Mouse (Mus musculus) MEL (cell line): ENCODE results near the gene 9430038I01Rik. TPM values are rescaled to one million over a fixed set of nuclear protein-coding genes. Genes with fewer than 3 reads are reported as not detected.
A peak's percentile ranks its signal among the peaks of the same experiment; 100 is the strongest.
"Not testable (repeated sequence)": the region's sequence is repeated elsewhere in the genome, so short reads cannot be mapped to it uniquely, and the experiment has no call there.

Experiments
- DNase-seq: peaks from one replicate; pipeline ENCODE4 v3.0.0; 2011; ENCODE audit warnings: low read depth, low spot score
- H3K27ac ChIP-seq: 2 replicates; pipeline ENCODE4 v1.5.1; 2012; ENCODE audit warnings: low read depth, mild to moderate bottlenecking, control low read depth, low read length, moderate library complexity; ENCODE audit not compliant: control insufficient read depth
- H3K27me3 ChIP-seq, 2 experiments: fragments of 150-350 bp in 1 of 2; sonication (generic) in 1 of 2; 2 replicates each; pipeline ENCODE4 v1.6.1; 2012; ENCODE audit warnings: low read length in 2 of 2, mild to moderate bottlenecking in 2 of 2, improper control_type of control experiment in 1 of 2, moderate library complexity in 1 of 2; ENCODE audit not compliant: insufficient read depth in 2 of 2, control insufficient read depth in 1 of 2
- H3K36me3 ChIP-seq, 2 experiments: 2 replicates each; pipeline ENCODE4 v1.6.1; 2012 to 2014; ENCODE audit warnings: low read length in 2 of 2, improper control_type of control experiment in 1 of 2, inconsistent platforms in 1 of 2, mild to moderate bottlenecking in 1 of 2; ENCODE audit not compliant: insufficient read depth in 2 of 2, control insufficient read depth in 1 of 2
- H3K4me1 ChIP-seq, 2 experiments: fragments of 150-350 bp in 1 of 2; sonication (generic) in 1 of 2; 2 replicates each; pipeline ENCODE4 v1.6.1; 2012; ENCODE audit warnings: low read length in 2 of 2, improper control_type of control experiment in 1 of 2, mild to moderate bottlenecking in 1 of 2; ENCODE audit not compliant: insufficient read depth in 2 of 2, control insufficient read depth in 1 of 2
- H3K4me3 ChIP-seq, 2 experiments: fragments of 150-350 bp in 1 of 2; sonication (generic) in 1 of 2; 2 replicates each; pipeline ENCODE4 v1.5.1; 2012; ENCODE audit warnings: low read depth in 2 of 2, low read length in 2 of 2, mild to moderate bottlenecking in 2 of 2, moderate library complexity in 2 of 2, control low read depth in 1 of 2, improper control_type of control experiment in 1 of 2; ENCODE audit not compliant: control insufficient read depth in 1 of 2, insufficient read depth in 1 of 2
- H3K79me2 ChIP-seq: 2 replicates; pipeline ENCODE4 v1.6.1; 2012; ENCODE audit warnings: mild to moderate bottlenecking, low read length, moderate library complexity; ENCODE audit not compliant: control insufficient read depth, poor library complexity, insufficient read depth
- H3K9ac ChIP-seq: 2 replicates; pipeline ENCODE4 v1.6.1; 2012; ENCODE audit warnings: low read depth, mild to moderate bottlenecking, control low read depth, low read length, moderate library complexity; ENCODE audit not compliant: control insufficient read depth, poor library complexity, severe bottlenecking
- H3K9me3 ChIP-seq: fragments of 150-350 bp; sonication (generic); replicated peaks from 2 replicates; pipeline ENCODE4 v1.6.1; 2012; ENCODE audit warnings: mild to moderate bottlenecking, low read length, improper control_type of control experiment, moderate library complexity; ENCODE audit not compliant: insufficient read depth
- CHD1 ChIP-seq: IDR thresholded peaks from 2 replicates; pipeline ENCODE4 v1.6.1; 2012; ENCODE audit warnings: low read depth, mild to moderate bottlenecking, inconsistent platforms, low read length, improper control_type of control experiment
- EP300 ChIP-seq, 2 experiments: IDR thresholded peaks; 2 replicates each; pipeline ENCODE4 v1.6.1; 2011; ENCODE audit warnings: improper control_type of control experiment in 2 of 2, low read length in 2 of 2, low read depth in 1 of 2, mild to moderate bottlenecking in 1 of 2
- GABPA ChIP-seq: IDR thresholded peaks from 2 replicates; pipeline ENCODE4 v1.6.1; 2012; ENCODE audit warnings: low read depth, mild to moderate bottlenecking, inconsistent platforms, low read length, improper control_type of control experiment, moderate library complexity
- HCFC1 ChIP-seq: IDR thresholded peaks from 2 replicates; pipeline ENCODE4 v1.6.1; 2012; ENCODE audit warnings: low read depth, mild to moderate bottlenecking, inconsistent platforms, low read length, improper control_type of control experiment, moderate library complexity
- JUND ChIP-seq: IDR thresholded peaks from 2 replicates; pipeline ENCODE4 v1.6.1; 2011; ENCODE audit warnings: low read depth, mild to moderate bottlenecking, improper control_type of control experiment, low read length
- MAFK ChIP-seq: IDR thresholded peaks from 2 replicates; pipeline ENCODE4 v1.6.1; 2011; ENCODE audit warnings: low read depth, mild to moderate bottlenecking, low read length, improper control_type of control experiment, borderline replicate concordance
- MAX ChIP-seq: IDR thresholded peaks from 2 replicates; pipeline ENCODE4 v1.6.1; 2011; ENCODE audit warnings: low read length, improper control_type of control experiment
- MAZ ChIP-seq: IDR thresholded peaks from 2 replicates; pipeline ENCODE4 v1.6.1; 2012; ENCODE audit warnings: low read depth, mild to moderate bottlenecking, inconsistent platforms, low read length, improper control_type of control experiment
- MXI1 ChIP-seq: IDR thresholded peaks from 2 replicates; pipeline ENCODE4 v1.6.1; 2011; ENCODE audit warnings: mild to moderate bottlenecking, low read depth, low read length, improper control_type of control experiment
- MYB ChIP-seq: IDR thresholded peaks from 2 replicates; pipeline ENCODE4 v1.6.1; 2011; ENCODE audit warnings: mild to moderate bottlenecking, low read depth, low read length, improper control_type of control experiment
- NRF1 ChIP-seq: IDR thresholded peaks from 2 replicates; pipeline ENCODE4 v1.6.1; 2014; ENCODE audit warnings: low read depth, mild to moderate bottlenecking, inconsistent platforms, low read length, improper control_type of control experiment, moderate library complexity; ENCODE audit not compliant: poor library complexity, insufficient read depth, severe bottlenecking
- RAD21 ChIP-seq: IDR thresholded peaks from 2 replicates; pipeline ENCODE4 v1.6.1; 2011; ENCODE audit warnings: mild to moderate bottlenecking, low read depth, low read length, improper control_type of control experiment
- TAL1 ChIP-seq: IDR thresholded peaks from 2 replicates; pipeline ENCODE4 v1.6.1; 2012; ENCODE audit warnings: mild to moderate bottlenecking, inconsistent platforms, low read length, moderate library complexity, mixed read lengths
- TBP ChIP-seq: IDR thresholded peaks from 2 replicates; pipeline ENCODE4 v1.8.0; 2011; ENCODE audit warnings: low read depth, low read length, improper control_type of control experiment
- TCF12 ChIP-seq: IDR thresholded peaks from 2 replicates; pipeline ENCODE4 v1.6.1; 2014; ENCODE audit warnings: low read depth, mild to moderate bottlenecking, inconsistent platforms, low read length, improper control_type of control experiment, moderate library complexity
- UBTF ChIP-seq: IDR thresholded peaks from 2 replicates; pipeline ENCODE4 v1.6.1; 2012; ENCODE audit warnings: low read depth, mild to moderate bottlenecking, inconsistent platforms, low read length, improper control_type of control experiment, moderate library complexity, borderline replicate concordance; ENCODE audit not compliant: insufficient read depth
- USF2 ChIP-seq, 2 experiments: IDR thresholded peaks; 2 replicates each; pipeline ENCODE4 v1.6.1; 2011 to 2012; ENCODE audit warnings: improper control_type of control experiment in 2 of 2, low read length in 2 of 2, borderline replicate concordance in 1 of 2, inconsistent platforms in 1 of 2, low read depth in 1 of 2, mild to moderate bottlenecking in 1 of 2; ENCODE audit not compliant: insufficient read depth in 1 of 2
- polyA plus RNA-seq, 2 experiments: library from polyadenylated mRNA; stranded (reverse) in 1 of 2; unstranded in 1 of 2; fragments of >175 nt in 1 of 2; fragments of >200 nt in 1 of 2; gene quantifications; 2 replicates each; pipeline versions ENCODE4 v1.2.1 to v1.2.4; 2012; ENCODE audit warnings: low replicate concordance in 2 of 2, low read depth in 1 of 2; ENCODE audit not compliant: insufficient read length in 2 of 2, insufficient read depth in 1 of 2, missing spikeins in 1 of 2
- total RNA-seq: library from RNA; depleted of rRNA; stranded (reverse); fragments of 300-350 nt; gene quantifications from 2 replicates; pipeline ENCODE4 v1.2.3, GENCODE M21; 2012

9430038I01Rik gene
- total and polyA plus RNA-seq, 3 experiments: 19.0 to 24.5 TPM; not detected in 1

- 0 out of 2 replicates have a peak, but pooled peaks have one; percentile 37 for TF ChIP-seq TBP
- not testable (repeated sequence) for H3K4me1 ChIP-seq, DNase-seq, H3K27ac ChIP-seq, H3K27me3 ChIP-seq, H3K9me3 ChIP-seq
- Histone ChIP-seq H3K79me2 (peaks cover 55% of the 10 kb centered on the region), H3K4me3 (peak overlapping the region in 1 of 2 experiments; percentile 89; a peak in 2 of 4 replicates), H3K36me3 (peaks cover 0 to 11% of the 10 kb centered on the region in 2 experiments; a peak in 3 of 4 replicates), H3K9ac (peak overlapping the region; percentile 100)
Measured at GRCm38 (mm10) chr7:137438962-137439361, 28.4 kb upstream of the 9430038I01Rik start.

- no peaks in the 10 kb centered on the region for H3K9me3 ChIP-seq
- peak overlapping the region; percentile 60 for H3K27ac ChIP-seq
- peaks cover 0 to 11% of the 10 kb centered on the region in 2 experiments; a peak in 3 of 4 replicates for H3K36me3 ChIP-seq
- no peaks in the 10 kb centered on the region for H3K27me3 ChIP-seq
- peak overlapping the region; percentile 89 to 99 for H3K4me3 ChIP-seq
- peaks cover 0 to 5% of the 10 kb centered on the region in 2 experiments for H3K4me1 ChIP-seq
- peak; percentile 60 for DNase-seq
- H3K9ac ChIP-seq: peak overlapping the region; percentile 100
- peaks cover 50% of the 10 kb centered on the region for H3K79me2 ChIP-seq
- TF ChIP-seq TCF12 (no peak), NRF1 (no peak), MAFK (no peak), MAZ (no peak), MAX (no peak), UBTF (no peak), MXI1 (no peak), USF2 (IDR thresholded peaks at IDR 0.05; ENCODE audit: borderline replicate concordance in 1 of 2, insufficient read depth in 1 of 2, low read depth in 1 of 2, low read length in 2 of 2) (no peak), MYB (no peak), GABPA (no peak), JUND (no peak), TAL1 (no peak), RAD21 (no peak), CHD1 (no peak), EP300 (IDR thresholded peaks at IDR 0.05; ENCODE audit: low read depth in 1 of 2, low read length in 2 of 2) (no peak), HCFC1 (no peak)
Measured at GRCm38 (mm10) chr7:137438179-137438550, 27.6 kb upstream of the 9430038I01Rik start.
